Mouse (Mus musculus) erythroblast, adult 5-6 weeks (primary cell): ENCODE measurements around the gene Dtx4. TPM values are rescaled to one million over a fixed set of nuclear protein-coding genes. Genes with fewer than 3 reads are reported as not detected.

Source experiments
- ATAC-seq: replicated peaks from 2 replicates; pipeline ENCODE4 v1.8.0; 2016; ENCODE audit warnings: moderate number of reproducible peaks, mild to moderate bottlenecking, moderate TSS enrichment, inconsistent platforms; ENCODE audit not compliant: poor library complexity, low FRiP score, severe bottlenecking
- total RNA-seq, 2 experiments: library from RNA; stranded (forward) in 1 of 2; stranded (reverse) in 1 of 2; fragments of 150-400 nt in 1 of 2; fragments of 200-764, 138-1000 nt in 1 of 2; gene quantifications; 2 replicates each; pipeline versions ENCODE4 v1.2.3 to v1.2.4; 2015 to 2017; ENCODE audit warnings: low replicate concordance in 2 of 2

Gene Dtx4
- total RNA-seq, 2 experiments from 2014 or later = 6.0 to 8.3 TPM

GRCm38 (mm10) chr19:12435011-12435416, 66.2 kb downstream of the Dtx4 start:
- ATAC-seq = no peak

DNA sequence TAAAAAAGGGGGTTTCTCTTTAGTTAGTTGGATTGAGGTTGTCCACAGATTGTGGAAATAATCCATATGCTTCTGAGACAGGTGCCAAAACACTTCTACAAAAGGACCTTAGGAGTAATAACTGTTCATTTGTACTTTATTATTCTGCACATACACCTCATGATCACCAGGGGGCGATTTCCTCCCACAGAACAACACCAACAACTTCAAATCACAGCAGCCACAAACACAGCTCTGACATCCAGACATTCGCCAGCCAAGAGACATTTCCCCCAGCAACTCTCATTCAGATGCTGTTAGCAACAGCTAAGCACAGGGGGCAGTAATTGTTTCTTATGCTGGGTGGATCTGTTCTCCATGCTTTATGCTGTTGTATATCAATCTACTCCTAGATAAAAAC, 68.2 kb downstream of the Dtx4 start:
- no peak for ATAC-seq

- ATAC-seq = no peak
Measured at GRCm38 (mm10) chr19:12427605-12428004, 73.6 kb downstream of the Dtx4 start, which contains the start of gene Pfpl. Pfpl (plus strand) TSS chr19:12427905.

GRCm38 (mm10) chr19:12427101-12427500, 74.2 kb downstream of the Dtx4 start:
- no peak for ATAC-seq

DNA sequence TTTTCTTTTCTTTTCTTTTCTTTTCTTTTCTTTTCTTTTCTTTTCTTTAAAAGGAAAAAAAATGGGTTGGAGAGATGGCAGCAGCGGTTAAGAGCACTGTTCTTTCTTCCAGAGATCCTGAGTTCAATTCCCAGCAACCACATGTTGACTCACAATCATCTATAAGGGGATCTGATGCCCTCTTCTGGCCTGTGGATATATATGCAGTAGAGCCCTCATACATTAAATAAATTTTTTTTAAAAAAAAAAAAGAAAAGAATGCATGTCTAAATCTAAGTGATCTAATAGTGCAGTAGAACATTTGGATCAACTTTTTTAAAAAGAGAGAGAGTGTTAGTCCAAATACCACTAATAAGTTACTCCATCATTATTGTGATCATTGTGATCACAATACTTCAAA, 79.6 kb downstream of the Dtx4 start:
- ATAC-seq = no peak

- no peak for ATAC-seq
Measured at GRCm38 (mm10) chr19:12420555-12420954, 80.7 kb downstream of the Dtx4 start.

GRCm38 (mm10) chr19:12418312-12418711, 82.9 kb downstream of the Dtx4 start:
- no peak for ATAC-seq

DNA sequence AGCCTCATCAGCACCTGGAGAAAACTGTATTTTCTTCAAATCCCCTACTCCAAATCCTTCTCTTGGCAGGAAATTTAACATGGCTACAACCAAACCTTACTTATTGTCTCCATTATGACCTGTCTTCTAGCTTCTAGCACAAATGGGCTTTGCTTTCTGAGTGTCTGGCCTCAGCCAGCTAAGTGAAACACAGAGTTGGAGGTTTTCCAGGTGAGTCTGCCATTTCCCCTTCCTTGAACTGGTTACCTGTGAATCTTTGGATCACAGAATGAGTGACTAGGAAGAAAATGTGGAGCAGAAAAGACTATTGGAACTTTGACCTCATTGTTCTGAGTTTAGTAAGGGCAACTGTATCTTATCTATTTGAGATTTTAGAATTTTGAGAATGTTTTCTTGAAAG, 83.9 kb downstream of the Dtx4 start, which contains the start of gene Olfr1441:
Gene Olfr1441 (plus strand): TSS at position 73 of the 400 bp plus-strand sequence.
- no peak for ATAC-seq

Other genes starting within 250 kb of the Dtx4 start
- not detected in 2 replicates for gene Olfr235, start 240.4 kb downstream of the Dtx4 start, total RNA-seq (2015; ENCODE audit: low replicate concordance)
- gene Olfr235, start 240.4 kb downstream of the Dtx4 start, total RNA-seq (2017; ENCODE audit: low replicate concordance) = not detected in 2 replicates
- not detected in 2 replicates for gene Olfr1434, start 221.6 kb downstream of the Dtx4 start, total RNA-seq (2015; ENCODE audit: low replicate concordance)
- not detected in 2 replicates for gene Olfr1434, start 221.6 kb downstream of the Dtx4 start, total RNA-seq (2017; ENCODE audit: low replicate concordance)
- gene Olfr1436, start 202.3 kb downstream of the Dtx4 start, total RNA-seq (2015; ENCODE audit: low replicate concordance) = not detected in 2 replicates
- not detected in 2 replicates for gene Olfr1436, start 202.3 kb downstream of the Dtx4 start, total RNA-seq (2017; ENCODE audit: low replicate concordance)
- not detected in 2 replicates for gene Olfr1437, start 176.4 kb downstream of the Dtx4 start, total RNA-seq (2015; ENCODE audit: low replicate concordance)
- not detected in 2 replicates for gene Olfr1437, start 176.4 kb downstream of the Dtx4 start, total RNA-seq (2017; ENCODE audit: low replicate concordance)
- not detected in 2 replicates for gene Olfr1438-ps1, start 165.5 kb downstream of the Dtx4 start, total RNA-seq (2015; ENCODE audit: low replicate concordance)
- 0.28 TPM in 1 of 2 replicates, not detected in the other for gene Olfr1438-ps1, start 165.5 kb downstream of the Dtx4 start, total RNA-seq (2017; ENCODE audit: low replicate concordance)
- gene Olfr1440, start 114.2 kb downstream of the Dtx4 start, total RNA-seq (2015; ENCODE audit: low replicate concordance) = not detected in 2 replicates
- gene Olfr1440, start 114.2 kb downstream of the Dtx4 start, total RNA-seq (2017; ENCODE audit: low replicate concordance) = not detected in 2 replicates
- gene Olfr1441, start 84.0 kb downstream of the Dtx4 start, total RNA-seq (2015; ENCODE audit: low replicate concordance) = not detected in 2 replicates
- not detected in 2 replicates for gene Olfr1441, start 84.0 kb downstream of the Dtx4 start, total RNA-seq (2017; ENCODE audit: low replicate concordance)
- gene Pfpl, start 73.5 kb downstream of the Dtx4 start, total RNA-seq (2015; ENCODE audit: low replicate concordance) = not detected in 2 replicates
- gene Pfpl, start 73.5 kb downstream of the Dtx4 start, total RNA-seq (2017; ENCODE audit: low replicate concordance) = not detected in 2 replicates
- gene Mpeg1, start 40.7 kb downstream of the Dtx4 start, total RNA-seq (2015; ENCODE audit: low replicate concordance) = 92.8 and 101 TPM in 2 replicates
- gene Mpeg1, start 40.7 kb downstream of the Dtx4 start, total RNA-seq (2017; ENCODE audit: low replicate concordance) = 46.2 and 49.6 TPM in 2 replicates
- 79.0 and 112 TPM in 2 replicates for gene Fam111a, start 44.3 kb upstream of the Dtx4 start, total RNA-seq (2015; ENCODE audit: low replicate concordance)
- 78.5 and 79.9 TPM in 2 replicates for gene Fam111a, start 44.3 kb upstream of the Dtx4 start, total RNA-seq (2017; ENCODE audit: low replicate concordance)
- gene Gm4952, start 98.5 kb upstream of the Dtx4 start, total RNA-seq (2015; ENCODE audit: low replicate concordance) = not detected in 2 replicates
- 0.14 TPM in 1 of 2 replicates, not detected in the other for gene Gm4952, start 98.5 kb upstream of the Dtx4 start, total RNA-seq (2017; ENCODE audit: low replicate concordance)
- gene Glyat, start 131.9 kb upstream of the Dtx4 start, total RNA-seq (2015; ENCODE audit: low replicate concordance) = not detected in 2 replicates
- gene Glyat, start 131.9 kb upstream of the Dtx4 start, total RNA-seq (2017; ENCODE audit: low replicate concordance) = not detected in 2 replicates
- not detected in 2 replicates for gene Olfr1442, start 169.0 kb upstream of the Dtx4 start, total RNA-seq (2015; ENCODE audit: low replicate concordance)
- gene Olfr1442, start 169.0 kb upstream of the Dtx4 start, total RNA-seq (2017; ENCODE audit: low replicate concordance) = not detected in 2 replicates
- not detected in 2 replicates for gene Olfr1443, start 176.7 kb upstream of the Dtx4 start, total RNA-seq (2015; ENCODE audit: low replicate concordance)
- gene Olfr1443, start 176.7 kb upstream of the Dtx4 start, total RNA-seq (2017; ENCODE audit: low replicate concordance) = not detected in 2 replicates
- not detected in 2 replicates for gene Keg1, start 194.3 kb upstream of the Dtx4 start, total RNA-seq (2015; ENCODE audit: low replicate concordance)
- gene Keg1, start 194.3 kb upstream of the Dtx4 start, total RNA-seq (2017; ENCODE audit: low replicate concordance) = not detected in 2 replicates